Mouse (Mus musculus) forebrain, embryonic 12.5 days (tissue): ENCODE data around the gene Mecom. TPM values are rescaled to one million over a fixed set of nuclear protein-coding genes. Genes with fewer than 3 reads are reported as not detected.

Experiments
- ATAC-seq: fragments of 200-750 bp; cut with Nextera tagmentation; 2 replicates; pipeline ENCODE4 v1.8.0; 2017; ENCODE audit warnings: moderate TSS enrichment; ENCODE audit not compliant: low FRiP score
- H3K27ac ChIP-seq: fragments of 300-500 bp; sonication (generic); 2 replicates; pipeline ENCODE4 v1.5.1; 2016; ENCODE audit warnings: mild to moderate bottlenecking
- H3K27me3 ChIP-seq: fragments of 300-500 bp; sonication (generic); 2 replicates; pipeline ENCODE4 v1.6.1; 2016; ENCODE audit warnings: mild to moderate bottlenecking
- H3K36me3 ChIP-seq: fragments of 300-500 bp; sonication (generic); replicated peaks from 2 replicates; pipeline ENCODE4 v1.6.1; 2016; ENCODE audit warnings: mild to moderate bottlenecking
- H3K4me1 ChIP-seq: fragments of 300-500 bp; sonication (generic); 2 replicates; pipeline ENCODE4 v1.6.1; 2016
- H3K4me2 ChIP-seq: fragments of 300-500 bp; sonication (generic); 2 replicates; pipeline ENCODE4 v1.6.1; 2016; ENCODE audit warnings: mild to moderate bottlenecking, moderate library complexity
- H3K4me3 ChIP-seq: fragments of 300-500 bp; sonication (generic); replicated peaks from 2 replicates; pipeline ENCODE4 v1.5.1; 2016; ENCODE audit warnings: mild to moderate bottlenecking
- H3K9ac ChIP-seq: fragments of 300-500 bp; sonication (generic); 2 replicates; pipeline ENCODE4 v1.6.1; 2016; ENCODE audit warnings: mild to moderate bottlenecking
- H3K9me3 ChIP-seq: fragments of 300-500 bp; sonication (generic); 2 replicates; pipeline ENCODE4 v1.6.1; 2016
- WGBS: fragments of 180-500 bp; shearing (Covaris S2); methylation state at CpG from one replicate; pipeline ENCODE4 v1.1.7; 2016; 5-methylcytosine and 5-hydroxymethylcytosine counted together
- polyA plus RNA-seq: library from polyadenylated mRNA; unstranded; fragments of >200 nt; fragmentation: Nextera tagmentation; extraction: Ambion mirVana; gene quantifications from 2 replicates; pipeline ENCODE4 v1.2.1, GENCODE M21; 2016

Gene Mecom
- polyA plus RNA-seq, 1 experiment from 2014 or later: 12.2 TPM

GRCm38 (mm10) chr3:30192294-30193007, 355.4 kb downstream of the Mecom start:
- Histone ChIP-seq H3K4me1 (peaks cover 9% of the 10 kb centered on the region; the same call in 1 of the 2 replicates), H3K27ac (no peak overlapping the region), H3K4me2 (no peak overlapping the region), H3K4me3 (no peak overlapping the region), H3K9ac (no peak overlapping the region), H3K36me3 (no peaks in the 10 kb centered on the region), H3K9me3 (no peaks in the 10 kb centered on the region), H3K27me3 (no peaks in the 10 kb centered on the region)
- ATAC-seq: no peak
- WGBS: 44% methylated on average over 12 of the region's 12 CpGs

GRCm38 (mm10) chr3:30189325-30189724, 358.5 kb downstream of the Mecom start:
- no peak overlapping the region for H3K27ac ChIP-seq
- no peak for ATAC-seq
- H3K4me1 ChIP-seq: peaks cover 9% of the 10 kb centered on the region; the same call in 1 of the 2 replicates
- H3K36me3 ChIP-seq: no peaks in the 10 kb centered on the region
- H3K9ac ChIP-seq: no peak overlapping the region
- no peak overlapping the region for H3K4me3 ChIP-seq
- H3K9me3 ChIP-seq: no peaks in the 10 kb centered on the region
- no peak overlapping the region for H3K4me2 ChIP-seq
- WGBS: 87% methylated on average over 2 of the region's 2 CpGs
- H3K27me3 ChIP-seq: no peaks in the 10 kb centered on the region

GRCm38 (mm10) chr3:30187812-30188469, 359.9 kb downstream of the Mecom start:
- H3K27me3 ChIP-seq: no peaks in the 10 kb centered on the region
- WGBS: 62% methylated on average over 5 of the region's 5 CpGs
- no peak overlapping the region for H3K4me2 ChIP-seq
- H3K9ac ChIP-seq: no peak overlapping the region
- peaks cover 9% of the 10 kb centered on the region; the same call in 1 of the 2 replicates for H3K4me1 ChIP-seq
- no peak for ATAC-seq
- no peaks in the 10 kb centered on the region for H3K9me3 ChIP-seq
- H3K36me3 ChIP-seq: no peaks in the 10 kb centered on the region
- H3K27ac ChIP-seq: no peak overlapping the region
- no peak overlapping the region for H3K4me3 ChIP-seq

- 85% methylated on average over 8 of the region's 8 CpGs for WGBS
- Histone ChIP-seq H3K27me3 (no peaks in the 10 kb centered on the region), H3K4me3 (no peak overlapping the region), H3K4me2 (no peak overlapping the region), H3K9ac (no peak overlapping the region), H3K36me3 (no peaks in the 10 kb centered on the region), H3K4me1 (no peaks in the 10 kb centered on the region), H3K9me3 (no peaks in the 10 kb centered on the region), H3K27ac (no peak overlapping the region)
- no peak for ATAC-seq
These were observed 365.9 kb downstream of the Mecom start for GRCm38 (mm10) chr3:30181807-30182481.

- ATAC-seq: no peak
- H3K4me3 ChIP-seq: no peak overlapping the region
- no peak overlapping the region for H3K4me2 ChIP-seq
- 92% methylated on average over 5 of the region's 5 CpGs for WGBS
- H3K4me1 ChIP-seq: no peaks in the 10 kb centered on the region
- H3K9me3 ChIP-seq: no peaks in the 10 kb centered on the region
- no peaks in the 10 kb centered on the region for H3K36me3 ChIP-seq
- H3K9ac ChIP-seq: no peak overlapping the region
- H3K27ac ChIP-seq: no peak overlapping the region
- no peaks in the 10 kb centered on the region for H3K27me3 ChIP-seq
These were observed 371.2 kb downstream of the Mecom start for GRCm38 (mm10) chr3:30176615-30177014.

- no peak overlapping the region for H3K4me2 ChIP-seq
- H3K4me1 ChIP-seq: no peaks in the 10 kb centered on the region
- no peak for ATAC-seq
- no peaks in the 10 kb centered on the region for H3K9me3 ChIP-seq
- H3K9ac ChIP-seq: no peak overlapping the region
- no peak overlapping the region for H3K27ac ChIP-seq
- no peak overlapping the region for H3K4me3 ChIP-seq
- no peaks in the 10 kb centered on the region for H3K36me3 ChIP-seq
- H3K27me3 ChIP-seq: no peaks in the 10 kb centered on the region
- WGBS: 90% methylated on average over 3 of the region's 3 CpGs
These were observed 374.0 kb downstream of the Mecom start for GRCm38 (mm10) chr3:30173812-30174211.

- Histone ChIP-seq H3K9me3 (no peaks in the 10 kb centered on the region), H3K4me2 (no peak overlapping the region), H3K4me3 (no peak overlapping the region), H3K36me3 (no peaks in the 10 kb centered on the region), H3K9ac (no peak overlapping the region), H3K27ac (no peak overlapping the region), H3K4me1 (no peaks in the 10 kb centered on the region), H3K27me3 (no peaks in the 10 kb centered on the region)
- WGBS: 88% methylated on average over 3 of the region's 3 CpGs
- ATAC-seq: no peak
These were observed 379.2 kb downstream of the Mecom start for GRCm38 (mm10) chr3:30168396-30169186.

- no peaks in the 10 kb centered on the region for H3K9me3 ChIP-seq
- H3K4me1 ChIP-seq: no peaks in the 10 kb centered on the region
- H3K4me3 ChIP-seq: no peak overlapping the region
- H3K9ac ChIP-seq: no peak overlapping the region
- no peak overlapping the region for H3K27ac ChIP-seq
- 95% methylated on average over 3 of the region's 3 CpGs for WGBS
- no peak overlapping the region for H3K4me2 ChIP-seq
- no peak for ATAC-seq
- no peaks in the 10 kb centered on the region for H3K36me3 ChIP-seq
- H3K27me3 ChIP-seq: peaks cover 2% of the 10 kb centered on the region; the same call in 1 of the 2 replicates
These were observed 380.8 kb downstream of the Mecom start for GRCm38 (mm10) chr3:30167027-30167426.

GRCm38 (mm10) chr3:30164834-30165233, 383.0 kb downstream of the Mecom start:
- Histone ChIP-seq H3K36me3 (no peaks in the 10 kb centered on the region), H3K27me3 (peaks cover 15% of the 10 kb centered on the region), H3K4me3 (no peak overlapping the region), H3K27ac (no peak overlapping the region), H3K9ac (no peak overlapping the region), H3K9me3 (no peaks in the 10 kb centered on the region), H3K4me2 (no peak overlapping the region), H3K4me1 (no peaks in the 10 kb centered on the region)
- ATAC-seq: no peak
- WGBS: 71% methylated on average over 4 of the region's 4 CpGs

- no peaks in the 10 kb centered on the region for H3K4me1 ChIP-seq
- H3K4me3 ChIP-seq: no peak overlapping the region
- peaks cover 19% of the 10 kb centered on the region for H3K27me3 ChIP-seq
- 81% methylated on average over 4 of the region's 4 CpGs for WGBS
- no peaks in the 10 kb centered on the region for H3K9me3 ChIP-seq
- no peak overlapping the region for H3K9ac ChIP-seq
- ATAC-seq: no peak
- no peaks in the 10 kb centered on the region for H3K36me3 ChIP-seq
- H3K27ac ChIP-seq: no peak overlapping the region
- H3K4me2 ChIP-seq: no peak overlapping the region
These were observed 384.4 kb downstream of the Mecom start for GRCm38 (mm10) chr3:30163390-30163789.

- H3K27ac ChIP-seq: no peak overlapping the region
- H3K4me1 ChIP-seq: peaks cover 6% of the 10 kb centered on the region; the same call in 1 of the 2 replicates
- 86% methylated on average over 5 of the region's 5 CpGs for WGBS
- no peak overlapping the region for H3K4me2 ChIP-seq
- no peaks in the 10 kb centered on the region for H3K9me3 ChIP-seq
- no peak overlapping the region for H3K9ac ChIP-seq
- ATAC-seq: no peak
- peaks cover 41% of the 10 kb centered on the region for H3K27me3 ChIP-seq
- no peak overlapping the region for H3K4me3 ChIP-seq
- H3K36me3 ChIP-seq: no peaks in the 10 kb centered on the region
These were observed 386.7 kb downstream of the Mecom start for GRCm38 (mm10) chr3:30160961-30161670.
